Comparison of ENCODE assay signal across 8 mouse cellular contexts in genomic region chr3:129708157-129708556, GRCm38 (mm10). TPM values are rescaled to one million over a fixed set of nuclear protein-coding genes. Genes with fewer than 3 reads are reported as not detected.
DNase-seq lines count a peak whose midpoint lies in the region; ATAC-seq lines count a peak whose summit lies in the region.

No protein-coding gene starts in this region.

- H3K4me2 ChIP-seq in embryonic facial prominence, embryonic 14.5 days (ENCODE audit: low read depth, low read length), result no peak overlapping the region

- H3K9me3 ChIP-seq in embryonic facial prominence, embryonic 14.5 days (ENCODE audit: control insufficient read depth, low read length), result no peaks in the 10 kb centered on the region

- DNase-seq in gastrocnemius, postnatal 10 days, result peak; percentile 50
- DNase-seq in gastrocnemius, adult 8-10 months (ENCODE audit: low spot score in 2 of 2), result no peak
- DNase-seq in urinary bladder, postnatal 36 days (ENCODE audit: low spot score in 2 of 2), result peak; percentile 12 to 16
- no peak for DNase-seq in urinary bladder, adult 2 months (ENCODE audit: low spot score)
- peak; percentile 54 for DNase-seq in embryonic facial prominence, embryonic 14.5 days (ENCODE audit: low spot score)
- DNase-seq in kidney, postnatal 36 days, result peak; percentile 35 to 71
- peak; percentile 34 for DNase-seq in thymus, postnatal 25 days

- 0 out of 2 replicates have a peak, but pooled peaks cover 4% of the 10 kb centered on the region for H3K36me3 ChIP-seq in embryonic facial prominence, embryonic 14.5 days (ENCODE audit: control insufficient read depth, insufficient read depth, low read length)

- ATAC-seq in embryonic facial prominence, embryonic 14.5 days (ENCODE audit: low read depth), result 0 out of 2 replicates have a peak, but pooled peaks have one; percentile 9
- peak; percentile 96 for ATAC-seq in megakaryocyte progenitor cell, adult 5-6 weeks (replicated peaks; ENCODE audit: poor library complexity)

- H3K27ac ChIP-seq in embryonic facial prominence, embryonic 14.5 days (replicated peaks; ENCODE audit: low read depth, low read length), result no peak overlapping the region

- no peak overlapping the region for H3K4me3 ChIP-seq in embryonic facial prominence, embryonic 14.5 days (ENCODE audit: low read depth, low read length)

- H3K9ac ChIP-seq in embryonic facial prominence, embryonic 14.5 days (ENCODE audit: low read depth, low read length), result no peak overlapping the region

- H3K4me1 ChIP-seq in embryonic facial prominence, embryonic 14.5 days (ENCODE audit: control insufficient read depth, insufficient read depth, low read length), result no peaks in the 10 kb centered on the region

- no peaks in the 10 kb centered on the region for H3K27me3 ChIP-seq in embryonic facial prominence, embryonic 14.5 days (replicated peaks; ENCODE audit: control insufficient read depth, insufficient read depth, low read length)

- 21% methylated on average over 5 of the region's 5 CpGs for WGBS in embryonic facial prominence, embryonic 14.5 days

RNA-seq across cellular contexts. Expression of gene Egf, which starts 47.0 kb away (rescaled TPM):
- total RNA-seq in gastrocnemius, postnatal 10 days (2021), result 10 to 100 TPM; 23.2 to 32.1 TPM
- total RNA-seq in gastrocnemius, adult 8-10 months (2022), result 10 to 100 TPM; 30.3 to 34.8 (median 33.8) TPM
- 2.2 and 2.4 TPM in 2 replicates for polyA plus RNA-seq in urinary bladder, adult 2 months (2012; rRNA removed)
- polyA plus RNA-seq in embryonic facial prominence, embryonic 14.5 days (2014; fragmentation: Nextera tagmentation; extraction: Ambion mirVana), result 1.9 and 2.2 TPM in 2 replicates
- 1.1 and 1.2 TPM in 2 replicates for total RNA-seq in megakaryocyte progenitor cell, adult 5-6 weeks (2015)
- 1.8 and 1.9 TPM in 2 replicates for total RNA-seq in megakaryocyte progenitor cell, adult 5-6 weeks (2017)

Comparison
In these comparisons a context has a peak if more than half of its experiments do, and no peak if none do; other contexts are left out.
1. DNase-seq: peak in gastrocnemius, postnatal 10 days (single experiment), urinary bladder, postnatal 36 days (2 of 2), embryonic facial prominence, embryonic 14.5 days (single experiment), kidney, postnatal 36 days (2 of 2) and thymus, postnatal 25 days (single experiment); none in gastrocnemius, adult 8-10 months (0 of 2) and urinary bladder, adult 2 months (single experiment).
2. RNA of gene Egf, which starts 47.0 kb away (total RNA-seq): 30.3 to 34.8 TPM in gastrocnemius, adult 8-10 months and 23.2 to 32.1 TPM in gastrocnemius, postnatal 10 days; 1.1 to 1.9 TPM in megakaryocyte progenitor cell, adult 5-6 weeks; every median in the first group is over 4 times any median in the second.